Mouse (Mus musculus) erythroid progenitor cell, adult 5-6 weeks (primary cell): ENCODE measurements around the gene Gm11554. TPM values are rescaled to one million over a fixed set of nuclear protein-coding genes. Genes with fewer than 3 reads are reported as not detected.
"Not testable (repeated sequence)": the region's sequence is repeated elsewhere in the genome, so short reads cannot be mapped to it uniquely, and the experiment has no call there.

Source experiments
- ATAC-seq: replicated peaks from 2 replicates; pipeline ENCODE4 v1.8.0; 2016; ENCODE audit warnings: moderate number of reproducible peaks, mild to moderate bottlenecking, moderate TSS enrichment, inconsistent platforms; ENCODE audit not compliant: poor library complexity, low FRiP score, severe bottlenecking
- total RNA-seq, 2 experiments: library from RNA; stranded (forward) in 1 of 2; stranded (reverse) in 1 of 2; fragments of 150-400 nt in 1 of 2; fragments of 186-747, 209-891 nt in 1 of 2; gene quantifications; 2 replicates each; pipeline versions ENCODE4 v1.2.3 to v1.2.4; 2015 to 2017; ENCODE audit warnings: low replicate concordance in 2 of 2

Gene Gm11554
- total RNA-seq (2015; ENCODE audit: low replicate concordance) (not detected in 2 replicates), total RNA-seq (2017; ENCODE audit: low replicate concordance) (not detected in 2 replicates)

GRCm38 (mm10) chr11:99804346-99804745 is at the start of gene Gm11554:
TSS of gene Gm11554 (minus strand) at chr11:99804446.
- ATAC-seq: not testable (repeated sequence)

GRCm38 (mm10) chr11:99851508-99851907 is 47.3 kb upstream of the Gm11554 start, which contains the start of gene Krtap4-16:
TSS of gene Krtap4-16 (minus strand) at chr11:99851608.
- ATAC-seq: no peak

- ATAC-seq: no peak
Observed at GRCm38 (mm10) chr11:99846746-99847145, 42.5 kb upstream of the Gm11554 start.

- ATAC-seq: no peak
Observed at GRCm38 (mm10) chr11:99842185-99842584, 37.9 kb upstream of the Gm11554 start.

- no peak for ATAC-seq
Observed at GRCm38 (mm10) chr11:99837966-99838365, 33.7 kb upstream of the Gm11554 start, which contains the start of gene 2300003K06Rik. TSS of gene 2300003K06Rik (minus strand) at chr11:99838066.

- ATAC-seq: not testable (repeated sequence)
Observed at GRCm38 (mm10) chr11:99815566-99815965, 11.3 kb upstream of the Gm11554 start, which contains the start of gene Gm11564. TSS of gene Gm11564 (minus strand) at chr11:99815666.

- not testable (repeated sequence) for ATAC-seq
Observed at GRCm38 (mm10) chr11:99809792-99810191, 5.5 kb upstream of the Gm11554 start, which contains the start of gene Krtap4-13. TSS of gene Krtap4-13 (minus strand) at chr11:99809892.

- not testable (repeated sequence) for ATAC-seq
Observed at GRCm38 (mm10) chr11:99798832-99799231, 5.4 kb downstream of the Gm11554 start, which contains the start of gene Gm11569. TSS of gene Gm11569 (minus strand) at chr11:99798932.

- ATAC-seq: no peak
Observed at GRCm38 (mm10) chr11:99793367-99793766, 10.9 kb downstream of the Gm11554 start, which contains the start of gene Gm11596. TSS of gene Gm11596 (minus strand) at chr11:99793467.

- ATAC-seq: not testable (repeated sequence)
Observed at GRCm38 (mm10) chr11:99784900-99785299, 19.3 kb downstream of the Gm11554 start, which contains the start of gene Krtap4-9. TSS of gene Krtap4-9 (plus strand) at chr11:99785200.

GRCm38 (mm10) chr11:99780604-99781003 is 23.6 kb downstream of the Gm11554 start, which contains the start of gene Krtap4-8:
TSS of gene Krtap4-8 (minus strand) at chr11:99780704.
- ATAC-seq: no peak

GRCm38 (mm10) chr11:99778401-99778800 is 25.8 kb downstream of the Gm11554 start:
- ATAC-seq: no peak

GRCm38 (mm10) chr11:99772813-99773212 is 31.4 kb downstream of the Gm11554 start, which contains the start of gene Gm11595:
TSS of gene Gm11595 (minus strand) at chr11:99772913.
- ATAC-seq: not testable (repeated sequence)

GRCm38 (mm10) chr11:99768410-99768809 is 35.8 kb downstream of the Gm11554 start:
- no peak for ATAC-seq

- no peak for ATAC-seq
Observed at GRCm38 (mm10) chr11:99758877-99759276, 45.4 kb downstream of the Gm11554 start.

Other genes with a start within 250 kb of the Gm11554 start
Only the 30 nearest of the 43 such genes appear.
- gene Krtap2-4, start 189.6 kb downstream of the Gm11554 start, total RNA-seq (2015; ENCODE audit: low replicate concordance): not detected in 2 replicates
- not detected in 2 replicates for gene Krtap2-4, start 189.6 kb downstream of the Gm11554 start, total RNA-seq (2017; ENCODE audit: low replicate concordance)
- gene Gm11562, start 184.0 kb downstream of the Gm11554 start, total RNA-seq (2015; ENCODE audit: low replicate concordance): not detected in 2 replicates
- not detected in 2 replicates for gene Gm11562, start 184.0 kb downstream of the Gm11554 start, total RNA-seq (2017; ENCODE audit: low replicate concordance)
- gene Krtap4-1, start 176.2 kb downstream of the Gm11554 start, total RNA-seq (2015; ENCODE audit: low replicate concordance): not detected in 2 replicates
- not detected in 2 replicates for gene Krtap4-1, start 176.2 kb downstream of the Gm11554 start, total RNA-seq (2017; ENCODE audit: low replicate concordance)
- gene Krtap4-2, start 169.4 kb downstream of the Gm11554 start, total RNA-seq (2015; ENCODE audit: low replicate concordance): not detected in 2 replicates
- not detected in 2 replicates for gene Krtap4-2, start 169.4 kb downstream of the Gm11554 start, total RNA-seq (2017; ENCODE audit: low replicate concordance)
- not detected in 2 replicates for gene Krtap4-7, start 160.4 kb downstream of the Gm11554 start, total RNA-seq (2015; ENCODE audit: low replicate concordance)
- gene Krtap4-7, start 160.4 kb downstream of the Gm11554 start, total RNA-seq (2017; ENCODE audit: low replicate concordance): not detected in 2 replicates
- gene Gm11555, start 154.2 kb downstream of the Gm11554 start, total RNA-seq (2015; ENCODE audit: low replicate concordance): not detected in 2 replicates
- gene Gm11555, start 154.2 kb downstream of the Gm11554 start, total RNA-seq (2017; ENCODE audit: low replicate concordance): not detected in 2 replicates
- gene Gm11563, start 145.5 kb downstream of the Gm11554 start, total RNA-seq (2015; ENCODE audit: low replicate concordance): not detected in 2 replicates
- not detected in 2 replicates for gene Gm11563, start 145.5 kb downstream of the Gm11554 start, total RNA-seq (2017; ENCODE audit: low replicate concordance)
- not detected in 2 replicates for gene Krtap4-6, start 138.5 kb downstream of the Gm11554 start, total RNA-seq (2015; ENCODE audit: low replicate concordance)
- not detected in 2 replicates for gene Krtap4-6, start 138.5 kb downstream of the Gm11554 start, total RNA-seq (2017; ENCODE audit: low replicate concordance)
- not detected in 2 replicates for gene Gm14190, start 113.7 kb downstream of the Gm11554 start, total RNA-seq (2015; ENCODE audit: low replicate concordance)
- gene Gm14190, start 113.7 kb downstream of the Gm11554 start, total RNA-seq (2017; ENCODE audit: low replicate concordance): not detected in 2 replicates
- gene Gm14180, start 70.2 kb downstream of the Gm11554 start, total RNA-seq (2015; ENCODE audit: low replicate concordance): not detected in 2 replicates
- gene Gm14180, start 70.2 kb downstream of the Gm11554 start, total RNA-seq (2017; ENCODE audit: low replicate concordance): not detected in 2 replicates
- not detected in 2 replicates for gene Gm11595, start 31.5 kb downstream of the Gm11554 start, total RNA-seq (2015; ENCODE audit: low replicate concordance)
- not detected in 2 replicates for gene Gm11595, start 31.5 kb downstream of the Gm11554 start, total RNA-seq (2017; ENCODE audit: low replicate concordance)
- not detected in 2 replicates for gene Krtap4-8, start 23.7 kb downstream of the Gm11554 start, total RNA-seq (2015; ENCODE audit: low replicate concordance)
- not detected in 2 replicates for gene Krtap4-8, start 23.7 kb downstream of the Gm11554 start, total RNA-seq (2017; ENCODE audit: low replicate concordance)
- gene Krtap4-9, start 19.2 kb downstream of the Gm11554 start, total RNA-seq (2015; ENCODE audit: low replicate concordance): not detected in 2 replicates
- not detected in 2 replicates for gene Krtap4-9, start 19.2 kb downstream of the Gm11554 start, total RNA-seq (2017; ENCODE audit: low replicate concordance)
- not detected in 2 replicates for gene Gm11596, start 11.0 kb downstream of the Gm11554 start, total RNA-seq (2015; ENCODE audit: low replicate concordance)
- gene Gm11596, start 11.0 kb downstream of the Gm11554 start, total RNA-seq (2017; ENCODE audit: low replicate concordance): not detected in 2 replicates
- gene Gm11569, start 5.5 kb downstream of the Gm11554 start, total RNA-seq (2015; ENCODE audit: low replicate concordance): not detected in 2 replicates
- gene Gm11569, start 5.5 kb downstream of the Gm11554 start, total RNA-seq (2017; ENCODE audit: low replicate concordance): not detected in 2 replicates
- not detected in 2 replicates for gene Krtap4-13, start 5.4 kb upstream of the Gm11554 start, total RNA-seq (2015; ENCODE audit: low replicate concordance)
- gene Krtap4-13, start 5.4 kb upstream of the Gm11554 start, total RNA-seq (2017; ENCODE audit: low replicate concordance): not detected in 2 replicates
- gene Gm11564, start 11.2 kb upstream of the Gm11554 start, total RNA-seq (2015; ENCODE audit: low replicate concordance): not detected in 2 replicates
- gene Gm11564, start 11.2 kb upstream of the Gm11554 start, total RNA-seq (2017; ENCODE audit: low replicate concordance): not detected in 2 replicates
- not detected in 2 replicates for gene 2300003K06Rik, start 33.6 kb upstream of the Gm11554 start, total RNA-seq (2015; ENCODE audit: low replicate concordance)
- not detected in 2 replicates for gene 2300003K06Rik, start 33.6 kb upstream of the Gm11554 start, total RNA-seq (2017; ENCODE audit: low replicate concordance)
- not detected in 2 replicates for gene Krtap4-16, start 47.2 kb upstream of the Gm11554 start, total RNA-seq (2015; ENCODE audit: low replicate concordance)
- gene Krtap4-16, start 47.2 kb upstream of the Gm11554 start, total RNA-seq (2017; ENCODE audit: low replicate concordance): not detected in 2 replicates
- gene Gm11568, start 53.5 kb upstream of the Gm11554 start, total RNA-seq (2015; ENCODE audit: low replicate concordance): not detected in 2 replicates
- not detected in 2 replicates for gene Gm11568, start 53.5 kb upstream of the Gm11554 start, total RNA-seq (2017; ENCODE audit: low replicate concordance)
- not detected in 2 replicates for gene Gm11559, start 60.0 kb upstream of the Gm11554 start, total RNA-seq (2015; ENCODE audit: low replicate concordance)
- gene Gm11559, start 60.0 kb upstream of the Gm11554 start, total RNA-seq (2017; ENCODE audit: low replicate concordance): not detected in 2 replicates
- gene Krtap9-1, start 68.9 kb upstream of the Gm11554 start, total RNA-seq (2015; ENCODE audit: low replicate concordance): not detected in 2 replicates
- not detected in 2 replicates for gene Krtap9-1, start 68.9 kb upstream of the Gm11554 start, total RNA-seq (2017; ENCODE audit: low replicate concordance)
- not detected in 2 replicates for gene Gm11567, start 74.7 kb upstream of the Gm11554 start, total RNA-seq (2015; ENCODE audit: low replicate concordance)
- gene Gm11567, start 74.7 kb upstream of the Gm11554 start, total RNA-seq (2017; ENCODE audit: low replicate concordance): not detected in 2 replicates
- not detected in 2 replicates for gene Krtap31-1, start 103.5 kb upstream of the Gm11554 start, total RNA-seq (2015; ENCODE audit: low replicate concordance)
- gene Krtap31-1, start 103.5 kb upstream of the Gm11554 start, total RNA-seq (2017; ENCODE audit: low replicate concordance): not detected in 2 replicates
- not detected in 2 replicates for gene Gm11565, start 110.3 kb upstream of the Gm11554 start, total RNA-seq (2015; ENCODE audit: low replicate concordance)
- gene Gm11565, start 110.3 kb upstream of the Gm11554 start, total RNA-seq (2017; ENCODE audit: low replicate concordance): not detected in 2 replicates
- not detected in 2 replicates for gene Krtap31-2, start 131.8 kb upstream of the Gm11554 start, total RNA-seq (2015; ENCODE audit: low replicate concordance)
- gene Krtap31-2, start 131.8 kb upstream of the Gm11554 start, total RNA-seq (2017; ENCODE audit: low replicate concordance): not detected in 2 replicates
- gene Krtap9-5, start 144.0 kb upstream of the Gm11554 start, total RNA-seq (2015; ENCODE audit: low replicate concordance): not detected in 2 replicates
- gene Krtap9-5, start 144.0 kb upstream of the Gm11554 start, total RNA-seq (2017; ENCODE audit: low replicate concordance): not detected in 2 replicates
- gene Krtap29-1, start 174.6 kb upstream of the Gm11554 start, total RNA-seq (2015; ENCODE audit: low replicate concordance): not detected in 2 replicates
- not detected in 2 replicates for gene Krtap29-1, start 174.6 kb upstream of the Gm11554 start, total RNA-seq (2017; ENCODE audit: low replicate concordance)
- gene Krtap16-1, start 182.2 kb upstream of the Gm11554 start, total RNA-seq (2015; ENCODE audit: low replicate concordance): not detected in 2 replicates
- not detected in 2 replicates for gene Krtap16-1, start 182.2 kb upstream of the Gm11554 start, total RNA-seq (2017; ENCODE audit: low replicate concordance)
- gene Krtap17-1, start 189.5 kb upstream of the Gm11554 start, total RNA-seq (2015; ENCODE audit: low replicate concordance): not detected in 2 replicates
- not detected in 2 replicates for gene Krtap17-1, start 189.5 kb upstream of the Gm11554 start, total RNA-seq (2017; ENCODE audit: low replicate concordance)